In the genomic region with DNA sequence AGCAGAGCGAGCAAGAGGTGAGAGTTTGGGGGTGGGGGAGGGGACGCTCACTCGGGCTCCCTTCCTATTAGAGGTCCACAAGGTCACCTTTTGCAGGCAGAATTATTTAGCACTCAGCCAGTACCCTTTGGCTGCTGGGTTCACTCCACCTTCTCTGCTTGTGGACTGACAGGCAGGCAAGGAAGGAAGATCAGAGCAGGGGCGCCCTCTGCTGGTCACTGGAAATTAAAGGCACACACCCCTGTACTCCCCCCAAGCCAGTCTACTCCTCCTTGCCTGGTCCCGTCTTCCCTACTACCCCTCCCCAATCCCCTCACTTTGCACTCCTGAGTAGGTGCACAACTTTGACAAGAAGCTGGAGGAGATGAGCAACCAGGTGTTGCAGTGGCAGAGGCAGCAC, we compare ENCODE assay signal across 8 mouse cellular contexts. TPM values are rescaled to one million over a fixed set of nuclear protein-coding genes. Genes with fewer than 3 reads are reported as not detected.
DNase-seq lines count a peak whose midpoint lies in the region; ATAC-seq and TF ChIP-seq lines count a peak whose summit lies in the region.

No protein-coding gene starts in this region.

- peak overlapping the region; percentile 4; the same call in 1 of the 2 replicates for H3K9ac ChIP-seq in MEL (ENCODE audit: control insufficient read depth, low read depth, low read length, poor library complexity, severe bottlenecking)
- no peak overlapping the region for H3K9ac ChIP-seq in forebrain, embryonic 16.5 days (replicated peaks; ENCODE audit: low read depth, low read length)
- H3K9ac ChIP-seq in lung, embryonic 16.5 days (ENCODE audit: low read length), result 0 out of 2 replicates have a peak overlapping the region, but pooled peaks have one; percentile 32

- no peaks in the 10 kb centered on the region for H3K79me2 ChIP-seq in MEL (ENCODE audit: control insufficient read depth, insufficient read depth, low read length, poor library complexity)

- TF ChIP-seq POLR2A in MEL (IDR thresholded peaks at IDR 0.05; ENCODE audit: control insufficient read depth in 1 of 2, insufficient read depth in 1 of 2, low read depth in 1 of 2, low read length in 2 of 2, poor library complexity in 1 of 2), result no peak

- no peaks in the 10 kb centered on the region for H3K9me3 ChIP-seq in MEL (replicated peaks; ENCODE audit: insufficient read depth, low read length)
- no peaks in the 10 kb centered on the region for H3K9me3 ChIP-seq in forebrain, embryonic 16.5 days (ENCODE audit: control insufficient read depth, low read length)
- no peaks in the 10 kb centered on the region for H3K9me3 ChIP-seq in lung, embryonic 16.5 days (ENCODE audit: control insufficient read depth, low read length)

- peak; percentile 84 to 91 (median 85) for TF ChIP-seq CTCF in MEL (IDR thresholded peaks at IDR 0.05 in 2 of 3, conservative IDR thresholded peaks at IDR 0.05 in 1 of 3; ENCODE audit: control insufficient read depth in 1 of 3, insufficient read depth in 1 of 3, low read depth in 2 of 3, low read length in 3 of 3, poor library complexity in 1 of 3, severe bottlenecking in 1 of 3)

- peak; percentile 88 for DNase-seq in MEL (ENCODE audit: low read depth, low spot score)
- DNase-seq in cerebellum, adult 11-12 months, result peak; percentile 23
- peak; percentile 65 for DNase-seq in layer of hippocampus, adult 9-11 months
- DNase-seq in ovary, postnatal 36 days (ENCODE audit: low spot score), result peak; percentile 77
- peak; percentile 64 for DNase-seq in thymus, postnatal 25 days

- H3K4me2 ChIP-seq in forebrain, embryonic 16.5 days (ENCODE audit: low read length), result no peak overlapping the region
- peak overlapping the region; percentile 43 for H3K4me2 ChIP-seq in lung, embryonic 16.5 days (ENCODE audit: low read depth, low read length)

- no peaks in the 10 kb centered on the region for H3K27me3 ChIP-seq in MEL (ENCODE audit: control insufficient read depth in 1 of 2, insufficient read depth in 2 of 2, low read length in 2 of 2)
- H3K27me3 ChIP-seq in forebrain, embryonic 16.5 days (replicated peaks; ENCODE audit: control insufficient read depth, insufficient read depth, low read length), result no peaks in the 10 kb centered on the region
- H3K27me3 ChIP-seq in lung, embryonic 16.5 days (ENCODE audit: control insufficient read depth, insufficient read depth, low read depth, low read length), result no peaks in the 10 kb centered on the region

- H3K4me1 ChIP-seq in MEL (ENCODE audit: control insufficient read depth in 1 of 2, insufficient read depth in 2 of 2, low read length in 2 of 2), result peaks cover 5 to 19% of the 10 kb centered on the region in 2 experiments; a peak in 3 of 4 replicates
- no peaks in the 10 kb centered on the region for H3K4me1 ChIP-seq in forebrain, embryonic 16.5 days (replicated peaks; ENCODE audit: control insufficient read depth, insufficient read depth, low read length)
- no peaks in the 10 kb centered on the region for H3K4me1 ChIP-seq in lung, embryonic 16.5 days (replicated peaks; ENCODE audit: control insufficient read depth, insufficient read depth, low read length)

- WGBS in forebrain, embryonic 16.5 days, result 6% methylated on average over 5 of the region's 5 CpGs
- WGBS in lung, embryonic 16.5 days, result 3% methylated on average over 5 of the region's 5 CpGs

- H3K36me3 ChIP-seq in MEL (ENCODE audit: control insufficient read depth in 1 of 2, insufficient read depth in 2 of 2, low read length in 2 of 2), result peaks cover 0 to 10% of the 10 kb centered on the region in 2 experiments; a peak in 2 of 4 replicates
- H3K36me3 ChIP-seq in forebrain, embryonic 16.5 days (ENCODE audit: control insufficient read depth, insufficient read depth), result no peaks in the 10 kb centered on the region
- no peaks in the 10 kb centered on the region for H3K36me3 ChIP-seq in lung, embryonic 16.5 days (ENCODE audit: control insufficient read depth, insufficient read depth, low read length)

- no peak for TF ChIP-seq EP300 in MEL (IDR thresholded peaks at IDR 0.05; ENCODE audit: low read depth in 1 of 2, low read length in 2 of 2)

- peak; percentile 79 for TF ChIP-seq RAD21 in MEL (IDR thresholded peaks at IDR 0.05; ENCODE audit: low read depth, low read length)

- peak; percentile 90 for ATAC-seq in forebrain, embryonic 16.5 days
- peak; percentile 72 to 84 for ATAC-seq in hematopoietic stem cell, adult 5-6 weeks (replicated peaks in 1 of 2; ENCODE audit: insufficient read depth in 1 of 2, low FRiP score in 2 of 2, low TSS enrichment in 1 of 2, low read depth in 1 of 2, poor library complexity in 2 of 2, severe bottlenecking in 2 of 2)
- peak; percentile 85 for ATAC-seq in lung, embryonic 16.5 days (ENCODE audit: low read depth)

- H3K4me3 ChIP-seq in MEL (ENCODE audit: control insufficient read depth in 1 of 2, insufficient read depth in 1 of 2, low read depth in 2 of 2, low read length in 2 of 2), result peak overlapping the region; percentile 4 to 14; a peak in 1 of 4 replicates
- H3K4me3 ChIP-seq in forebrain, embryonic 16.5 days (replicated peaks; ENCODE audit: low read length), result no peak overlapping the region
- peak overlapping the region; percentile 21 for H3K4me3 ChIP-seq in lung, embryonic 16.5 days (ENCODE audit: low read length)

- peak overlapping the region; percentile 26; the same call in 1 of the 2 replicates for H3K27ac ChIP-seq in MEL (ENCODE audit: control insufficient read depth, low read depth, low read length)
- no peak overlapping the region for H3K27ac ChIP-seq in forebrain, embryonic 16.5 days (ENCODE audit: low read length)
- no peak overlapping the region for H3K27ac ChIP-seq in lung, embryonic 16.5 days (ENCODE audit: low read length)

TF ChIP-seq in MEL, 35 proteins besides CTCF, POLR2A, EP300 and RAD21:
- TF ChIP-seq SMC3 (IDR thresholded peaks at IDR 0.05; ENCODE audit: low read depth, low read length), result peak; percentile 67
- TF ChIP-seq MAX (IDR thresholded peaks at IDR 0.05; ENCODE audit: low read length), result no peak
- 0 out of 2 replicates have a peak, but pooled peaks have one; percentile 3 for TF ChIP-seq TCF12 (IDR thresholded peaks at IDR 0.05; ENCODE audit: low read depth, low read length)
- peak; percentile 68 for TF ChIP-seq ZC3H11A (IDR thresholded peaks at IDR 0.05; ENCODE audit: low read depth, low read length)
- 0 out of 2 replicates have a peak, but pooled peaks have one; percentile 35 for TF ChIP-seq JUND (IDR thresholded peaks at IDR 0.05; ENCODE audit: low read depth, low read length)
- 0 out of 2 replicates have a peak, but pooled peaks have one; percentile 35 for TF ChIP-seq MAZ (IDR thresholded peaks at IDR 0.05; ENCODE audit: low read depth, low read length)
- TF ChIP-seq RCOR1 (IDR thresholded peaks at IDR 0.05; ENCODE audit: low read depth, low read length), result no peak

RNA-seq across cellular contexts. Expression of a gene that starts 29.0 kb away (rescaled TPM):
- total RNA-seq in MEL (2012; rRNA removed), result 50.6 and 54.6 TPM in 2 replicates
- polyA plus RNA-seq in MEL (2012; ENCODE audit: insufficient read depth in 1 of 2, insufficient read length in 2 of 2, low read depth in 1 of 2, low replicate concordance in 2 of 2, missing spikeins in 1 of 2), result 10 to 100 TPM; 43.3 to 72.1 TPM
- polyA plus RNA-seq in forebrain, embryonic 16.5 days (2015; fragmentation: Nextera tagmentation; extraction: Ambion mirVana), result 25.1 and 25.8 TPM in 2 replicates
- total RNA-seq in hematopoietic stem cell, adult 5-6 weeks (2017), result 53.2 and 58.5 TPM in 2 replicates
- polyA plus RNA-seq in lung, embryonic 16.5 days (2015; fragmentation: Nextera tagmentation; extraction: Ambion mirVana), result 23.9 and 25.3 TPM in 2 replicates

RNA-seq across cellular contexts. Expression of a gene that starts 29.0 kb away (rescaled TPM):
- 7.7 and 8.4 TPM in 2 replicates for total RNA-seq in MEL (2012; rRNA removed)
- polyA plus RNA-seq in MEL (2012; ENCODE audit: insufficient read depth in 1 of 2, insufficient read length in 2 of 2, low read depth in 1 of 2, low replicate concordance in 2 of 2, missing spikeins in 1 of 2), result 1 to 10 TPM in 1 of 2 experiments, not detected in 1; 9.5 TPM
- polyA plus RNA-seq in forebrain, embryonic 16.5 days (2015; fragmentation: Nextera tagmentation; extraction: Ambion mirVana), result 30.8 and 31.5 TPM in 2 replicates
- total RNA-seq in hematopoietic stem cell, adult 5-6 weeks (2017), result 9.6 and 14.2 TPM in 2 replicates
- polyA plus RNA-seq in lung, embryonic 16.5 days (2015; fragmentation: Nextera tagmentation; extraction: Ambion mirVana), result 26.0 and 29.6 TPM in 2 replicates

RNA-seq across cellular contexts. Expression of a gene that starts 42.3 kb away (rescaled TPM):
- 0.19 TPM in 1 of 2 replicates, not detected in the other for total RNA-seq in MEL (2012; rRNA removed)
- polyA plus RNA-seq in MEL (2012; ENCODE audit: insufficient read depth in 1 of 2, insufficient read length in 2 of 2, low read depth in 1 of 2, low replicate concordance in 2 of 2, missing spikeins in 1 of 2), result under 1 TPM in 1 of 2 experiments, not detected in 1; 0.08 TPM
- polyA plus RNA-seq in forebrain, embryonic 16.5 days (2015; fragmentation: Nextera tagmentation; extraction: Ambion mirVana), result 0.20 and 0.30 TPM in 2 replicates
- total RNA-seq in hematopoietic stem cell, adult 5-6 weeks (2017), result 26.8 and 110 TPM in 2 replicates
- 62.6 and 90.4 TPM in 2 replicates for polyA plus RNA-seq in lung, embryonic 16.5 days (2015; fragmentation: Nextera tagmentation; extraction: Ambion mirVana)

RNA-seq across cellular contexts. Expression of a gene that starts 42.9 kb away (rescaled TPM):
- total RNA-seq in MEL (2012; rRNA removed), result 0.23 and 0.39 TPM in 2 replicates
- polyA plus RNA-seq in MEL (2012; ENCODE audit: insufficient read depth in 1 of 2, insufficient read length in 2 of 2, low read depth in 1 of 2, low replicate concordance in 2 of 2, missing spikeins in 1 of 2), result under 1 TPM in 1 of 2 experiments, not detected in 1; 0.40 TPM
- polyA plus RNA-seq in forebrain, embryonic 16.5 days (2015; fragmentation: Nextera tagmentation; extraction: Ambion mirVana), result 0.06 and 0.18 TPM in 2 replicates
- not detected in 2 replicates for total RNA-seq in hematopoietic stem cell, adult 5-6 weeks (2017)
- polyA plus RNA-seq in lung, embryonic 16.5 days (2015; fragmentation: Nextera tagmentation; extraction: Ambion mirVana), result not detected in 2 replicates

Comparison
In these comparisons a context has a peak if more than half of its experiments do, and no peak if none do; other contexts are left out.
1. DNase-seq: peak in every context shown above with its lines; median percentile 88 in MEL; 77 in ovary, postnatal 36 days; 65 in layer of hippocampus, adult 9-11 months; 64 in thymus, postnatal 25 days; 23 in cerebellum, adult 11-12 months.
2. RNA of a gene that starts 42.3 kb away (polyA plus RNA-seq): 62.6 to 90.4 TPM in lung, embryonic 16.5 days; 0.20 to 0.30 TPM in forebrain, embryonic 16.5 days and 0.08 TPM in MEL; every median in the first group is over 10 times any median in the second.
3. Peak in every context shown above with its lines, with median percentiles within 50 percentile points of each other: ATAC-seq.